Mouse (Mus musculus) heart, adult 2 months (tissue): ENCODE measurements around the gene Keg1.

Source experiments
- CTCF ChIP-seq: fragments of 200-600 bp; IDR thresholded peaks from 2 replicates; pipeline ENCODE4 v1.8.1; 2022; ENCODE audit warnings: antibody characterized with exemption, mild to moderate bottlenecking, moderate library complexity
- EP300 ChIP-seq: fragments of 200-500 bp; IDR thresholded peaks from 2 replicates; pipeline ENCODE4 v1.6.1; 2011; ENCODE audit warnings: low read depth, low read length, control low read depth; ENCODE audit not compliant: insufficient read depth
- POLR2A ChIP-seq: fragments of 200-500 bp; IDR thresholded peaks from 2 replicates; pipeline ENCODE4 v1.6.1; 2011; ENCODE audit warnings: mild to moderate bottlenecking, low read depth, low read length, control low read depth; ENCODE audit not compliant: insufficient read depth

DNA sequence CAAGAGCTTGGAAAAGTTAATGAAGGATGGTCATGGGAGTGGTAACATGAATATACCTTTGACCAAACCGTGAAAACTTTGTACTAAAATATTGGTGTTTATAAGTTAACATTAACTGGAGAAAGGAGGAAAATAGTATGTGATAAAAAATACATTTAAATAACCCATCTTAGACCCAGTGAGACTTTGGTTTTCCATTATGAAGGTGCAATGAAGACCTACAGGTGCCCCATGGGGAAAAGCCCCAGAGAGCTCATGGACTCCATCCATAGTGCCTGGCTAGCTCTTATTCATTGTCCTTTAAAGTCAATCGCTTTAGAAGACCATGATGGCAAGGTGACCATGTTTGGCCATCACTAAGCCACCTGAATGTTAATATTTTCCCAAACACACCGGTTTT, 17.8 kb upstream of the Keg1 start, which contains the start of gene Olfr1443:
- TF ChIP-seq CTCF (no peak), POLR2A (no peak), EP300 (no peak)
